In the genomic region with DNA sequence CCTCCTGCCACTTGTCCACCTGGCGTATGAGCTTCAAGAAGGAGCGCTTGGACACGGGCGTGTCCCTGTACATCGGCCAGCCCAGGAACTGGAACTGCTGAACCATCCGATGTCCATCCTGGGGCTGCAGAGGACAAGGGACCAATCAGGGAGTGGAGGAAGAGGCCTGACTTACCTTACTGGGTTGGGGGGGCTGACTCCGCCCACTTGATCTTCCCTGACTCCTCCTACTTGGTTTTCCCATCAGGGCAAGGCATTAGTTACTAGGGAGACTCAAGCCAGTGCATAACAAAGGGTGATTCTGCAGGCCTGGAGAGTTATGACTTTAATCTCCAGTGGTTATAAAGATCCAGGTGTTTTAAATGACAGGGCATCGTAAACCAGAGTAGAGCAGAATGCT, we compare ENCODE assay signal across 23 mouse cellular contexts.
A peak's percentile ranks its signal among the peaks of the same experiment; 100 is the strongest.
DNase-seq lines count a peak whose midpoint lies in the region; ATAC-seq and TF ChIP-seq lines count a peak whose summit lies in the region.
"Had no signal": no experiment of that assay in that cellular context is flagged by ENCODE, and none has a peak within 500 bp of the region (broad histone marks: within the 10 kb centered on the region; RNA-seq: fewer than 3 reads in every experiment).

No protein-coding gene starts in this region.

- H3K4me3 ChIP-seq in forebrain, embryonic 11.5 days (ENCODE audit: low read depth, low read length), result no peak overlapping the region
- H3K4me3 ChIP-seq in forebrain, embryonic 13.5 days, result no peak overlapping the region
- H3K4me3 ChIP-seq in neural tube, embryonic 11.5 days (ENCODE audit: low read depth, low read length), result no peak overlapping the region
- H3K4me3 ChIP-seq in intestine, embryonic 16.5 days (ENCODE audit: low read length), result no peak overlapping the region
- no peak overlapping the region for H3K4me3 ChIP-seq in stomach, postnatal 0 days (ENCODE audit: low read depth, low read length)
- H3K4me3 ChIP-seq: embryonic facial prominence, embryonic 13.5 days; midbrain, embryonic 12.5 days; myocyte had no signal

- H3K27ac ChIP-seq in forebrain, embryonic 11.5 days (ENCODE audit: low read depth, low read length), result no peak overlapping the region
- no peak overlapping the region for H3K27ac ChIP-seq in forebrain, embryonic 13.5 days
- H3K27ac ChIP-seq in neural tube, embryonic 11.5 days (ENCODE audit: low read depth, low read length), result no peak overlapping the region
- H3K27ac ChIP-seq in intestine, embryonic 16.5 days (ENCODE audit: low read length), result no peak overlapping the region
- no peak overlapping the region for H3K27ac ChIP-seq in stomach, postnatal 0 days (replicated peaks)
- H3K27ac ChIP-seq: embryonic facial prominence, embryonic 13.5 days; hindbrain, embryonic 14.5 days; macrophage; midbrain, embryonic 12.5 days had no signal

- no peaks in the 10 kb centered on the region for H3K27me3 ChIP-seq in forebrain, embryonic 11.5 days (ENCODE audit: control insufficient read depth, insufficient read depth, low read length)
- H3K27me3 ChIP-seq in forebrain, embryonic 13.5 days, result no peaks in the 10 kb centered on the region; the same call in 1 of the 2 replicates
- H3K27me3 ChIP-seq in neural tube, embryonic 11.5 days (ENCODE audit: control insufficient read depth, insufficient read depth, low read length), result no peaks in the 10 kb centered on the region
- H3K27me3 ChIP-seq in intestine, embryonic 16.5 days (replicated peaks; ENCODE audit: control insufficient read depth, insufficient read depth, low read length), result no peaks in the 10 kb centered on the region
- H3K27me3 ChIP-seq in stomach, postnatal 0 days (ENCODE audit: control insufficient read depth, insufficient read depth, low read length), result no peaks in the 10 kb centered on the region
- H3K27me3 ChIP-seq: CH12.LX; embryonic facial prominence, embryonic 13.5 days had no signal

- H3K4me1 ChIP-seq in forebrain, embryonic 11.5 days (replicated peaks; ENCODE audit: control insufficient read depth, insufficient read depth, low read length), result no peaks in the 10 kb centered on the region
- peaks cover 20% of the 10 kb centered on the region for H3K4me1 ChIP-seq in forebrain, embryonic 13.5 days
- H3K4me1 ChIP-seq in neural tube, embryonic 11.5 days (ENCODE audit: control insufficient read depth, insufficient read depth, low read length), result no peaks in the 10 kb centered on the region
- no peaks in the 10 kb centered on the region; the same call in 1 of the 2 replicates for H3K4me1 ChIP-seq in intestine, embryonic 16.5 days (ENCODE audit: control insufficient read depth, insufficient read depth, low read length)
- H3K4me1 ChIP-seq in stomach, postnatal 0 days (replicated peaks; ENCODE audit: control insufficient read depth, insufficient read depth), result no peaks in the 10 kb centered on the region
- H3K4me1 ChIP-seq: midbrain, embryonic 12.5 days had no signal

- 73% methylated on average over 8 of the region's 8 CpGs for WGBS in forebrain, embryonic 11.5 days
- 81% methylated on average over 8 of the region's 8 CpGs for WGBS in forebrain, embryonic 13.5 days
- WGBS in neural tube, embryonic 11.5 days, result 69% methylated on average over 8 of the region's 8 CpGs
- 73% methylated on average over 8 of the region's 8 CpGs for WGBS in intestine, embryonic 16.5 days
- WGBS in stomach, postnatal 0 days, result 77% methylated on average over 8 of the region's 8 CpGs

- no peak overlapping the region for H3K9ac ChIP-seq in forebrain, embryonic 11.5 days (ENCODE audit: low read length)
- no peak overlapping the region for H3K9ac ChIP-seq in forebrain, embryonic 13.5 days
- H3K9ac ChIP-seq in neural tube, embryonic 11.5 days (ENCODE audit: low read length), result no peak overlapping the region
- no peak overlapping the region for H3K9ac ChIP-seq in intestine, embryonic 16.5 days (ENCODE audit: low read depth, low read length)
- H3K9ac ChIP-seq in stomach, postnatal 0 days (ENCODE audit: low read length), result no peak overlapping the region
- H3K9ac ChIP-seq: embryonic facial prominence, embryonic 13.5 days; hindbrain, embryonic 14.5 days; lung, embryonic 14.5 days; midbrain, embryonic 12.5 days had no signal

- H3K36me3 ChIP-seq in forebrain, embryonic 11.5 days (ENCODE audit: control insufficient read depth, insufficient read depth, low read length), result no peaks in the 10 kb centered on the region
- no peaks in the 10 kb centered on the region for H3K36me3 ChIP-seq in forebrain, embryonic 13.5 days (ENCODE audit: poor library complexity, severe bottlenecking)
- H3K36me3 ChIP-seq in neural tube, embryonic 11.5 days (ENCODE audit: control insufficient read depth, insufficient read depth, low read length), result no peaks in the 10 kb centered on the region
- no peaks in the 10 kb centered on the region for H3K36me3 ChIP-seq in intestine, embryonic 16.5 days (ENCODE audit: control insufficient read depth, insufficient read depth, low read length)
- no peaks in the 10 kb centered on the region for H3K36me3 ChIP-seq in stomach, postnatal 0 days (ENCODE audit: control insufficient read depth, insufficient read depth, low read length)
- H3K36me3 ChIP-seq: midbrain, embryonic 12.5 days had no signal

- no peak for TF ChIP-seq EP300 in stomach, postnatal 0 days (optimal IDR thresholded peaks at IDR 0.05)

- intact Hi-C loops in left cerebral cortex, postnatal 4 days (cut with DNase I), result loop anchor here (10.0 kb wide), 1 partner anchor 671 kb away; the partner anchor contains the start of gene Ptprm

- ATAC-seq in forebrain, embryonic 11.5 days (replicated peaks; ENCODE audit: low FRiP score), result 0 out of 2 replicates have a peak, but pooled peaks have one; percentile 15
- no peak for ATAC-seq in forebrain, embryonic 13.5 days
- 0 out of 2 replicates have a peak, but pooled peaks have one; percentile 31 for ATAC-seq in neural tube, embryonic 11.5 days (ENCODE audit: insufficient read depth, low FRiP score, low TSS enrichment)
- peak; percentile 55 for ATAC-seq in intestine, embryonic 16.5 days
- ATAC-seq in stomach, postnatal 0 days (ENCODE audit: low FRiP score, low TSS enrichment), result 0 out of 2 replicates have a peak, but pooled peaks have one; percentile 24

- H3K9me3 ChIP-seq in forebrain, embryonic 11.5 days (ENCODE audit: control insufficient read depth, low read length), result no peaks in the 10 kb centered on the region
- H3K9me3 ChIP-seq in forebrain, embryonic 13.5 days (replicated peaks), result no peaks in the 10 kb centered on the region
- no peaks in the 10 kb centered on the region for H3K9me3 ChIP-seq in neural tube, embryonic 11.5 days (ENCODE audit: control insufficient read depth, low read length)
- no peaks in the 10 kb centered on the region for H3K9me3 ChIP-seq in intestine, embryonic 16.5 days (ENCODE audit: control insufficient read depth, low read length)
- H3K9me3 ChIP-seq in stomach, postnatal 0 days (ENCODE audit: control insufficient read depth, low read length), result no peaks in the 10 kb centered on the region
- H3K9me3 ChIP-seq: embryonic facial prominence, embryonic 13.5 days; midbrain, embryonic 12.5 days had no signal

- no peak for DNase-seq in forebrain, embryonic 11.5 days (ENCODE audit: low spot score)
- no peak for DNase-seq in neural tube, embryonic 11.5 days (ENCODE audit: low spot score)
- no peak for DNase-seq in neural tube, embryonic 10.5 days (ENCODE audit: extremely low spot score, low spot score)
- no peak for DNase-seq in stomach, postnatal 0 days (ENCODE audit: low spot score)
- no peak for DNase-seq in left cerebral cortex, postnatal 4 days
- no peak for DNase-seq in lung, postnatal 4 days
- DNase-seq: adrenal gland, adult 2 months; cerebellum, postnatal 36 days; gastrocnemius, postnatal 10 days; heart, postnatal 14 days; kidney, postnatal 10 days; lung, embryonic 14.5 days; right cerebral cortex, adult 18-20 months; thymus, adult 2 months had no signal

- no peak overlapping the region for H3K4me2 ChIP-seq in forebrain, embryonic 11.5 days (ENCODE audit: low read depth, low read length, severe bottlenecking)
- H3K4me2 ChIP-seq in forebrain, embryonic 13.5 days, result no peak overlapping the region
- no peak overlapping the region for H3K4me2 ChIP-seq in neural tube, embryonic 11.5 days (ENCODE audit: low read depth)
- H3K4me2 ChIP-seq in intestine, embryonic 16.5 days (ENCODE audit: low read depth, low read length), result no peak overlapping the region
- H3K4me2 ChIP-seq in stomach, postnatal 0 days (replicated peaks; ENCODE audit: low read depth), result no peak overlapping the region
- H3K4me2 ChIP-seq: embryonic facial prominence, embryonic 13.5 days; hindbrain, embryonic 14.5 days; liver, embryonic 11.5 days; lung, embryonic 14.5 days; midbrain, embryonic 12.5 days had no signal

- TF ChIP-seq CTCF in stomach, postnatal 0 days (IDR thresholded peaks at IDR 0.05; ENCODE audit: low read depth), result no peak
